Mouse (Mus musculus) NIH3T3 (cell line): ENCODE measurements around the gene Ikzf1.

Experiments
- DNase-seq: peaks from one replicate; pipeline ENCODE4 v3.0.0-alpha.2; 2012; ENCODE audit warnings: low read depth

Gene Ikzf1

GRCm38 (mm10) chr11:11690059-11690844 lies 5.4 kb downstream of the Ikzf1 start:
- DNase-seq = no peak

- no peak for DNase-seq
Observed at GRCm38 (mm10) chr11:11690845-11691196, 6.0 kb downstream of the Ikzf1 start.

DNA sequence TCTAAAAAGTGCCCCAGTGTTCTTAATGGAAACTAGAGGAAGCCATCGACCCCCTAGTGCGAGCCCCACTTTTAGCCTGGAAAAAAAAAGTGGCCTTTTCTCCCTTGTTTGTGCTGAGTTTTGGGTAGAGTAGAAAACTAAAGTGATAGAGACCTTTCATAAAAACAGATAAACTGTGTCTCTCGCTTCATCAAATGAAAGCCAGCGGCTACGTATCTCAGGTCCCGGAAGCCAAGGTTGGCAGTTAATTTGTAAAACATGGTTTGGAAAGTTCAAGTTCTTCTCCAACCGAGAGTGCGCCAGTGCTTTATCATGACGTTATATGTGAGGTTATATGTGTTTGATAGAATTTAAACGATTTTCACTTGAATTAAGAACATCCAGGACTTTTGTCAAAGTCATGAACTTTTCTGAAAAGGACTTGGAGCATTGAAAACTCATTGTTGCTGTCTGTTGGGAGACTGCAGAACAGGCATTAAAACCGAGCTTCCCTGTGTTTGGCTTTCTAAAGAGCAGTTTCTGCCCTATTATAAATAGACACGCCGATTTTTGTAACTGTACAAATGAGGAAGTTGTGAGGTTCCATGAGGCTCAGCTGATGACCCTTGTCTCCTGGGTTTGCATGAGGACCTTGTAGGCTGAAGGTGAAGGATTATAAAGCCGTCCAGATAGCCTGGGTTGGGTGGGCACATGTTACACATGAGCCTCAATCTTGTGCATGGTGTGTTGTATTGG lies 6.7 kb downstream of the Ikzf1 start:
- no peak for DNase-seq

DNA sequence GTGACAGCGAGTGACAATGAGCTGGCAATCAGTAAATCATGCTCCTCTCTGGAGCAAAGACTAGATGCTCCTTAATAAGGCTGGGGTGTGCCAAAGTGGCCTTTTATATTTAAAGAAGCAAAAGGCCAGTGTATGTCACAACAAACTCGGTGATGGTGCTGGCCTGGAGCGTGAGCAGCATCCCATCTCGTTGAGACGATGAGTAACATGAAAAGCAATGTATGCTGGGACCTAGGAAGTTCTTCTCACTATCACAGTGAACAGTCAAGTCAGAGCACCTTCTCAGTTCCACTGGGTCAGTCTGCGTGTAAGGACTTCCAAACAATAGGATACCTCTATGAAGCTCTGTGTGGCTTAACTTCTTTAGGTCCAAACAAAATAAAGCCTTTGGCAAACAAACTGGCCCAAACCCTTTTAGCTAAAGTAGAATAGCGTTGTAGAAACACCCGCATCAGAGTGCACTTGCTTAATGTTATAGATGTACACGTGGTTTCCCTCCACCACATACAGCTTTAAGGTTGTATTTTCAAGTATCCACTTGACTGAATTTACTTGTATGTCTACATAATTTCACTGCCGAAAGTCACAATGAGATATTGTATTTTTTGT lies 7.9 kb downstream of the Ikzf1 start:
- DNase-seq = no peak

DNA sequence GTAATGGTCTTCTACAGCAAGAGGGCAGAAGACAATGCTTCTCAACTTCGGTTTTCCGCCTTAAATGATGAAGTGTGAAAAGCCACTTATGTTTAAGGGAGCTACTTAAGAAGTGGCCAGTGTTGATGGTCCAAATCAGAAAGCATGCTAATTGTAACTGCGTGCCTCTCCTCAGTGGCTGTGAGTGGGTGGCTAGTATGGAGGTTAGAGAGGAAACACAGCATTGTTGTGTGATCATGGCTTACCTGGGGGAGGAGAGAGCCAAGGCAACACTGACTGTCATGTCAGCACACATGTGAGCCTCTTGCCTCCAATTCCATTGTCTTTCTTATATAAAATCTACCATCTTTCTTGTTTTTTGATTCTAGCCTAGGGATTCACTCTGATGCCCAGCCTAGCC lies 8.6 kb downstream of the Ikzf1 start:
- no peak for DNase-seq

- no peak for DNase-seq
Observed at GRCm38 (mm10) chr11:11694072-11694471, 9.3 kb downstream of the Ikzf1 start.

DNA sequence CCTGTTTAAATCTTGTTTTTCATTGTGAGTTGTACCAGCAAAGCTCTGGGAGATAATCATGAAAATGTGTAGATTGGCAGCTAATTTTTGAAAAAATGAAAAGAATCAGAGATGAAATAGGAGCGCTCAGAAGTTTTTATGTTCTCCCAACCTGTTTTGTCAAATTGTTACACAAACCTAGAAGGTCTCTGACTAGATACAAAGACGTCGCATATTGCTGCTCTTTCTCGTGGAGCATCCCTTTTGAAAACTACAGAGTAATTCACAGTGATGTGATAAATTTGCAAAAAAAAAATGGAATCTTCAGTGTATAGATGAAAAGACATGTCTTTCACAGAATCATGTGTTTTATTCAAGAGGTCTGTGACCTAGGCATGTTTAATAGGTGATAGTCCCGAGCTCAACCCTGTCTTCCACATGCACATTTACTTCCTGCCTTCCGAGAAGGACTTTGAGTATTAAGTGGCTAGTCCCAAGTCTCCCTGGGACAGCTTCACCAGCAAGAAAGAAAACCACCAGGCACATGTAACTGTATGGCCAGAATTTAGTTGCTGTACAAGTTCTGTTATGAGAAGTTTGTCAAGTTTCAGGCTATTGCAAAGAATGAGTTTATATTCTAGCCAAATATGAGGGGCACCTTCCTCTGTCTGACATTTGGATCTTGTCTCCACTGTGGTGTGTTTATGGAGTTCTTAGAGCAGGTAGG lies 9.8 kb downstream of the Ikzf1 start:
- no peak for DNase-seq

GRCm38 (mm10) chr11:11695211-11695887 lies 10.5 kb downstream of the Ikzf1 start:
- DNase-seq = no peak

GRCm38 (mm10) chr11:11695907-11696306 lies 11.1 kb downstream of the Ikzf1 start:
- no peak for DNase-seq

GRCm38 (mm10) chr11:11696814-11697213 lies 12.0 kb downstream of the Ikzf1 start:
- no peak for DNase-seq

- DNase-seq = no peak
Observed at GRCm38 (mm10) chr11:11701378-11701777, 16.6 kb downstream of the Ikzf1 start.

GRCm38 (mm10) chr11:11703776-11704175 lies 19.0 kb downstream of the Ikzf1 start:
- DNase-seq = no peak

DNA sequence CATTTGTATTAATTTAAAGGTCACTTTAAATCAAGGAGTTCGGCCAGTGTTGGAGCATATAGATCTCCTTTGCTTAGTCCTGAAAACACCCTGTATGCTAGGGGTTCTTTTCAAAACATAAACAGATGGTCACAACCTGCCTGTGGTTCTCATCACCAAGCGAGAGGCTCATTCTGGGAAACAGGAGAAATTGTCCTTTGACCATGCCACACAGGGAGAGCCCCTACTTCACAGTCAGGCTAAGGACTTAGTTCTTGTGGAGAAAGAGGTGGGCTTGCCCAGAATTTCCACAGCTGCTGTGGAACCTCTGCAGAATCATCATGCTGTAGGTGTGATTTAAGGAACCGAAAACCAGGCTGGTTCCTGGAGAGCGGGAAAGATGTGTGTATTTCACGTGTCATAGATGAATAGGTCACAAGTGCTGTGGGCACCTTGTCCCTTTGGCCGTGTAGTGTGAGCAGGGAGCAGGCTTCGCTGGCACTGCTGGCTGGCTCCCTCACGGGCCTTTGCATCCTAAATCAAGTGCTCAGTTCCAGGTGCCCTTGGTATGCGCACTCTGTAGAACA lies 23.4 kb downstream of the Ikzf1 start:
- DNase-seq = no peak

GRCm38 (mm10) chr11:11709311-11709710 lies 24.5 kb downstream of the Ikzf1 start:
- DNase-seq = no peak

GRCm38 (mm10) chr11:11710718-11711117 lies 25.9 kb downstream of the Ikzf1 start:
- no peak for DNase-seq

- DNase-seq = no peak
Observed at GRCm38 (mm10) chr11:11711748-11712147, 26.9 kb downstream of the Ikzf1 start.

- no peak for DNase-seq
Observed at GRCm38 (mm10) chr11:11714676-11715075, 29.9 kb downstream of the Ikzf1 start.

- DNase-seq = no peak
Observed at GRCm38 (mm10) chr11:11715963-11716691, 31.3 kb downstream of the Ikzf1 start.

DNA sequence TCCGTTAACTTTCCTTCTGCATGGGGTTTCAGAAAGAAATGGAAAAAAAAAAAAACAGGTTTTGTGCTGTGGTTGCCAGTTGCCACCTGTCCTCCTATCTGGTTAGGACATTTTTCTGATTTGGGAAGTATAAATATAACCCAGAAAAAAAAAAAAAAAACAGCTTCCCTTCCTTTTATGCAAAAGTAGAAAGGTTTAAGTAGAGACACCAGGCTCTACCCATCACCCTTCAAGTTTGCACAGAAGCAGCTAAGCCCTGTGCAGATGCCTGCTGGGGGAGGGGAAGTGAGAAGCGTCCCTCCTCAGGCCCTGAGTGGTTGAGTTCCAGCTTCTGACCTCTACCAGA lies 31.9 kb downstream of the Ikzf1 start:
- DNase-seq = no peak

DNA sequence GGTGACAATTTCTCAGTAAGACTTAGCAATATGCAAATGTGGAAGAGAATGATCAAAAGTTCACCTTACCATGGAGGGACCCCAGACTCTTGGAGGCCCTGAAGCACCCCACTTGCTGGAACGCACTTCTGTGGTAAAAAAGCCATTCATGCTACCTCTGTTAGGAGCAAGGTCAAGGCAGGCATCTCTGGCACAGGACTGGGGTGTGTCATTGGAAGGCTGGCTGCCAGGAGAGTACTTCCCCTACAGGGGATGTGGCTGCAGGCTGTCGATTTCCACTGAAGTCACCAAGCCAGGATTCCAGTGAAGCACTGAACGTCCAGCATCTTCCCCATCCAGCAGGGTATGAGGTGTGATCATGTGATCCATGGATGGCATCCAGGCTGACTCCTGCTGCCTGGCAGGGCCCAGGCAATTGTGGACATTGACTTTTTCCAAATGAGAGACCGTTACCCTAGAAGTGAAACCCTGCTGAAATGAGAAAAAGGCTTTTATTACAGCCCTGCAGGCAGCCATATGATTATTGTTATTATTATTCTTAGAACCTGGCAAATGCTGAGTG lies 32.9 kb downstream of the Ikzf1 start:
- no peak for DNase-seq

DNA sequence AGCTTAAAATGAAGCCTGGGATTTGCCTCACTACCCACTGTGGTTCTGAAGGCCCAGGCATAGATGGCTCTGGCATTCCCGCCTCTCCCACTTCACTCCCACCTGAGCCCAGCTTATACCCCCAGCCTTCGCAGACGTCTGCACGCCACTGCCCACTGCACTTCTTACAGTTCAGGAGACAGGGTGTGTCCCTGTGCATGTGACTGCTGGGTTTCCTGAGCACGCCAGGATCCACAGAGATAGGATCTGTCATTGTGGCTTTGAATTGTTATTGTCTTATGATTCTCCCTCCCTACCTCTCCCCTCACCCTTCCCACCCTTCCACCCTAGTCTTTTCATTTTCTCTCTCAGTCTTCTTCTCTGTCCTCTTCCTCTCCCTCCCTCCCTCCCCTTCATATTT lies 34.9 kb downstream of the Ikzf1 start:
- DNase-seq = no peak
